Mouse (Mus musculus) adrenal gland, adult 18-20 months (tissue): ENCODE results near the gene Zfp277. TPM values are rescaled to one million over a fixed set of nuclear protein-coding genes. Genes with fewer than 3 reads are reported as not detected.

ENCODE experiments used
- DNase-seq, 2 experiments: peaks; one replicate each; pipeline ENCODE4 v3.0.0; 2021 to 2022; ENCODE audit warnings: low spot score in 2 of 2
- long read RNA-seq, 2 experiments: library from polyadenylated mRNA; stranded (forward); transcript quantifications; one replicate each; pipeline ENCODE4 v2.0.0; 2021
- total RNA-seq, 2 experiments: library from RNA; stranded (reverse); gene quantifications; 1 replicate in 1 of 2; 2 replicates in 1 of 2; pipeline ENCODE4 v1.2.3; 2021

The Zfp277 gene
- 10 to 100 TPM; 11.6 to 15.2 TPM for total RNA-seq
- long read RNA-seq, experiment 1, partial matches to known transcripts, result 0 of 5 reads
- long read RNA-seq, experiment 1, other reads (novel, unspliced or antisense), result 1 of 5 reads
- long read RNA-seq, experiment 2, transcript Zfp277-201 (12 exons, 2,188 nt), result major isoform, 25 of 29 reads
- long read RNA-seq, experiment 2, partial matches to known transcripts, result 1 of 29 reads
- long read RNA-seq, experiment 2, other reads (novel, unspliced or antisense), result 1 of 29 reads

DNA sequence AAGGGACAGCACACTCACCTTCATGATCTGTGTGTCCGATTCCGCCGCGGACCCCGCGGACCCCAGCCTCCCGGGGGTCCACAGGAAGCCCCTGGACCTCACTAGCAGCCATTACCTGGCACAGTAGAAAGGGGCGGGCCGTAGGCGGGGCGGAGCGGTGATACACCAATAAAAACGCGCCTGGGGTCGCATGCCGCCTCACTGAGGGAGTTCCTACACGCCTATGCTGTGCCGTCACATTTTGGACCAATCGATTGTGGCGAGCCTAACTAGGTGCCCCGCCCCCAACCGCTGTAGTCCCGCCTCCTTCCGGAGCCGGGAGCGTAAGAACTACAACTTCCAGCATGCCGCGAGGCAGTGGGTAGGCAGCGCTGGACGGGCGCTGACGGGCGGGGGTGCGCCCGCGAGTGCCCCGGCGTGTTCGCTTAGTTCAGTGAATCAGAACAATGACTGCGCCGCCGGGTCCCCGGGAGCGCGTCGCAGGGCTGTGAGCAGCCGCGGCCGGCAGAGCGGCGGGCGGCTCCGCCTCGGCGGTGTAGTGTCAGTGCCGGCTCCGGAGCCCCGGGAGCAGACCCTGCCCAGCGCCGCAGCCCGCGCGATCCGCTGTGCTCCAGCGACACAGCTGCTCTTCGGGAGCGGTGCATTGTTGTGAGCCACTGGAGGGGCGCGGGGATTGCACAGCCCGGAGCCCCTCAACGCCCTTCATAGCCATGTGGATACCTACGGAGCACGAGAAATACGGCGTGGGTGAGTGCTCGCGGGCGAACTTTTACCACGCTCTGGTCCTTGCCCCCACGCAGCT is at the start of gene Zfp277, which contains the start of gene Dock4:
Gene Zfp277 (minus strand): TSS at position 255 of the 802 bp plus-strand sequence.
Gene Dock4 (plus strand): TSS at position 305 of the 802 bp plus-strand sequence.
- peak; percentile 95 to 97 for DNase-seq

DNA sequence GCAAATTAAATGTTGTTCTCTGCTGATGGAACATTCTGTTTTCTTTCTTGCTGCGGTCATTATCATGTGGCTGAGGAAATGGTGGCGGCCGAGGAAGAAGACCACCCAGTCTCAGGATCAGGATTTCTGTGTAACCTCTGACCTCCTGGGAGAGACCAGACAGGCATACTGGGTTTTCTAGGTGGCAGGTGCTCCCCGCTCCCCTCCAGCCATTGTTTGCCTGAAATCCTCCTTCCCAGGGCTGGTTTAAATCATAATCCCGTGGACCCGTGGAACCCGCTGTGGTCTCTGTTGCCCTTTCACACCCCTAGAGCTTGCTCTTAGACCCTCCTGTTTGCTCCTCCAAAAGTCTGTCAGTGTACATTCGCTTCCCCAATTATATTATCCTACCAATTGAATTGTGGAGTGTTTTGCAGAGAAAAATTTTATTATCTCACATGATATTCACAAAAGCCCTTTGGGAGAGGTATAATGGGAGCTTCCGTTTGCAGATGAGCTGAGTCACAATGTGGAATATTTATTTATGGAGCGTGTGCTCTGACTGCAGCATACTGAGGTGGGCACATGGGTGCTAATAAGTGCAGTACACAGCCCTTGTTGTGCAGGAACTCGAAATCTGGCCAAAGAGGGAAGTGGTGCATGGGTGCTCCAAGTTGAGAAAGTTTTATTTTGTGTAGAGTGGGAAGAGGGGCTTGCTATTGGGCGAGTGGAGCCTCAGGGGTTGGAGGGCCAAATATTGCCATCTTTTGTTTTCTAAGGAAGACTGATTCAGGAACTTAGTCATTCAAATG is 40.5 kb upstream of the Zfp277 start:
- DNase-seq, result no peak

DNA sequence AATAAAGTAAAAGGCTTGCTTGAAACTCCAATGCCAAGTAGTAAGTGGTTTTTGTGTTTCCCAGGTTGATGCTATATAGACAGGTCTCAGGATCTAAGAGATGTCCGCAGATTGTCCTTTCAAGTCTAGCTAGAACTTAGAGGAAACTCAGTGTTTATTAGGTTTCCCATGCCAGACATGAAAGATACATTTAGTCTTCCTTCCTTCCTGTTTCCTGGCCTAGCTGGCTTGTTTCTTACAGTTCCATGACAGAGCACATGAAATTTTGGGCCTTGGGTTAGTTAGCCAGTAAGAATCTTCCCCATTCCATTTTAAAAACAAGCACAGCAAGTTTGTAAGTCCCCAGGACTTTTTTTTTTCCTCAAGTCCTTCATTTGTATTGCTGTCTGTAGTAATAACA is 39.5 kb upstream of the Zfp277 start:
- no peak for DNase-seq

DNA sequence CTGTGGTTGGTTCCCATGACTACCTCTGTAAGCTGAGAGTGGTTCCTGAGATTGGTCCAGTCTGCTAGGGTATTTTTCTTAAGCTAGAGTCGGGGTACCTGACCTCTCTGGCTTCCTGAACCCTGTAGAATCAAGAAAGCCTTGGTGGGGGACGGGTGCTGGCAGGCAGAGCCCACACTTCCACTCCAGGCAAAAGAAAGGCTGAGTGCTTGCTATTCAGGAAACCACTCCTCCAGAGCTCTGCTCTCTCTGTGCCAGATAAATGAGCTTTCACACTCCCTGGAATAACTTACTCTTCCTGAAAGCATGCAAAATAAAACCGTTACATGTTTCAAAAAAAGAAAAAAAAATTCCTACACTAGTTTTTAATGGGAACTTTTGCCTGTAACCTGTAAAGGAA is 38.5 kb upstream of the Zfp277 start:
- no peak for DNase-seq

DNA sequence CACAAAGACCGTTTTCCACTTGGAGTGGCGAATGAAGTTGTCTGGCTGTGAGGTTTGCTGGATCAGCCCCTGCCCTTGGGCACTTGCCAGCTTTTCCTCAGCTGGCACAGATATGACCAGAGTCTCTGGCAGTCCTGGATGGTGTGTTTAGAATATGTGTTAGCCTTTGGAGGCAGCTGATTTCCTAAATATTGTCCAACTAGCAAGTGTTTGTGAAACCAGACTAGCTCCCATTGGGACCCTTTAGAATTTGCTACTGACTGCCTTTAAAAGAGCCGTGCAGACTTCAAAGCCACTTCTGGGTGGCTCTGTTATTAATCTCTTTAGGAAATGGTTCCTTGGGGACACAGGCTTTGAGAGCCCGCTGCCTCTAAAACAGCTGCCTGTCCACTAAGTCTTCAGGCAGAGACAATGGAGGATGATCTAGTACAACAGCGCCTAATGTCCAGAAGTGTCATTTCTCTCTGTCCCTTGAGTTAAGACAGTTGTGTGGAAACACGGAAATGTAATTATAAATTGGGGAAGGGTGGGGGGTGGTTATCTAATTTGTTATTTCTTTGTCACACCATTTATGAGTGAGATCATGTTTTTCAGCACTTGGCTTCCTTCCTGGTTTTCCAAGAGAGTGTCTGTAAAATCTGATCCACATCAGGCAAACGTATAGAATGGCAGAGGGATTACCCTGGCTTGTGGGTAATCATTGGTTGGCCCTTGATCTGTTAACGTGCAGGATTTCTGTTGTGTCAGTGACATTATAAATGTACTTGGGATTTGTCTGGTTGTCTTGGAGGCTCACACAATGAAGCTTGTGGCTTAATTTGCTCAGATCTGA is 32.1 kb upstream of the Zfp277 start:
- peak in 1 of 2 experiments; percentile 29 for DNase-seq

DNA sequence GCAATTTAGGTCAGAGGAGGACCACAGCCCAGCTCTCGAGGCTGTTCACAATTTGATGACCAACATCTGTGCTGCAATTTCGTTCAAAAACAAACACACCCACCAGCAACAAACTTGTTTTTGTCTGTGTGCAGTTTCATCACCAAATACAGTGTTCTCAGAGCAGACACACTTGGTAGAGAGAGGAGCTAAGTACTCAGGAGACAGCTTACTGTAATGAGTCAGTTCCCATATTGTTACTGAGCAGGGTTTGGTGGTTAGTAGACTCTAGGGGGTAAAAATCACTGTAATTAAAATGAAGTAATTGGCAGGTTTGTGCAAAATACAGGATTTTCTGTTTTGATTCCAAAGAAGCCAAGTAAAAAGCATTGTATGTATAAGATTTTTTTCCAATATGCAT is 28.0 kb upstream of the Zfp277 start:
- DNase-seq, result no peak

DNA sequence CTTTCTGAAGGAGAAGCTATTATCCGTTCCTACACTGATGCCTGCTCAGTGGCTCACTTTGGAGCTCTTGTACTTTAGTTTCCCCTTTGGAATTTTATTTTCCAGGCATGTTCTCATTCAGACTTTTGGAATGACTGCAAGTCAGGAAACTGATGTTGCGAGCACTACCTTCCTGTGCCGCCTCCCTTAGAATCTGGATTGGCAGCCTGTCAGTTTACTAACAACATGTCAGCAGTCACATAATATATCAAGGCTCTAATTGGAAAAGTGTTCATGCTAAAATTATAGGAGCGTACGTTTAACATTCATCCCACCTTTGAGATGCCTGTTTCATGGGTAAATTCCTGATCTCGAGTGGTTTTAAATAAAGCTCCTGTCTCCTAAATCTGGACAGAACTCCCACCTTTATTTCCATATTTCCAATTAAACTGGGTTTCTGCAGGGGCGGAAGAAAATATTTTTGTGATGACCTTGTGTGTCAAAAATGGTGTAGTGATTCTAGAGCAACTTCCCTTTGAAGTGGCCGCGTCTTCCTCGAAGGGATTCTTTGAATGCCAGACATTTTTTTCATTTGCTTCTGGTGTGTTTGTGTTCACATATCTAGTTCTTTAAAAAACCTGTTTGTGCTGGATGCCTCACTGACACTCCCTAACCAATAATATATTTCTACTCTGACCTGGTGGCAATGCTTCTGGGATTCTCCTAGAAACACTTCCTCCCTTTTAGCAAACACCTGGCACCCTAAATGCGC is 26.1 kb upstream of the Zfp277 start:
- DNase-seq, result no peak

DNA sequence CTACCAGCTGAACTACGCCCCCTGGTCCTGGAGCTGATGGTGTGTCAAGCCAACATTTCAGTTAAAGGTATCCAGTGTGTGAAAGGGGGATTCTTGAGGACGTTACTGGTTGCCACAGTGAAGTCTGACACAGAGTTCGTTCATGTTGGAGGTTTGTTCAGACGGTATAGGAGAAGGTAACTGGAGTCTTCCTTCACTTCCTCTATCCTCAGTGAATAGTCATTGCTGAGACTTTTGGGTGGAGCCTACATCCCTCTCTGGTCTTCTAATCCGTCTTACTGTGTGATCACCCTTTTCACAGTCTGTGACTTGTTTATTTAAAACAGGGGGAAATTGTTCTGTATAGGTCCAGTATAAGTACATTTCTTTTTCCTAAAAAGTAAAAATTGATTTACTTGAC is 23.3 kb upstream of the Zfp277 start:
- DNase-seq, result no peak

DNA sequence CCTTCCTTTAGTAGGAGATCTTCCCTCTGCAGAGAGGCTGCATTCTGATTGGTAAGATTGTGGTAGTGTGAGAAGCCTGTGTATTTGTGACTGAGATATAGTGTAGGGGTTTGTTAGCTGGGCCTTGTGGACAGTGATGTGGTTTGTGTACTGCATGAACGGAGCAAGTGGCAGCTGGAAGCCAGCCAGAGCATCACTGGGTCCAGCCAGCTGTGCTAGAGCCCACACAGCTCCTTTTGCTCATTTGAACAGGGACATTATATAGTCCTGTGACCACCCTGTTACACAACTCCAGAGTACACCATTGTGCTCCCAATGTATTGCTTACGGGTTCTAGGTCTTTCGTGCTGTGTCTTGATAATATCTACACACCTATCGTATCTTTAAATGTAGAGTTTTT is 22.5 kb upstream of the Zfp277 start:
- no peak for DNase-seq

DNA sequence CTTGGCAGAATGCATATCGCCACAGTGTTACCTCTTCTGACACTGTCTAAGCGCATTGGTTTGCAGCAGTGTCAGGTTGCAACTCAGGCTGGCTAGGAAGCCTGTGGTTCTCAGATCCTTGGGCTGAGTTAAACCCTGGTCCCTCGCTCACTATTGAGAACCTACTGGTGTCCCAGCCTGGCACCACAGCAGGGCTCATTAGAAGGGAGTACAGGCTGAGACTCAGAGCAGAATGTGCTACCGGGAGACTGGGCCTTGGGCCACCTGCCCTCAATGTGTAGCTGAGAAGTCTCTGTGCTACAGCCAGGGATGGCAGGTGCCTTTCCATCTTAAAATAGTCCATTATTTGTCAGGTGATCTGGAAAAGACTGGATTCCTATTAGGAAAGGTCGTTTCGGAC is 18.6 kb upstream of the Zfp277 start:
- no peak for DNase-seq

DNA sequence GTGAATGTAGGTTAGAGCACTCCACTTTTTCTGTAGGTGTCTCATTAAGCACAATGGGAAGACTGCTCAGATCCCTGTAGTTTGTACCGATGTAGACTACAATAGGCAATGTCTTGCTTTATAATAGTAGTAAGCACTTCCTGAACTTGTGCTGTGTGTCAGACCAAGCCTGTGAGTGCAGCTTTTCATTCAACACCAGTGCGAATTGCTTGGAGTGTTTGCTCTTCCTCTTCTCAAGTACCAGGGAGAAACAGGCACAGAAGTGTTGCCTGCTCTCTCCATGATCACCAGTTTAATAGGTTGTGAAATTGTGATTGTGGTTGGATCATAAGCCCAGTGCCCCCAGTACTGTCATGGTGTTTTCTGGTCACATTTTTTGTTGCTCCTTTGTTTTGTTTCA is 18.1 kb upstream of the Zfp277 start:
- DNase-seq, result no peak

DNA sequence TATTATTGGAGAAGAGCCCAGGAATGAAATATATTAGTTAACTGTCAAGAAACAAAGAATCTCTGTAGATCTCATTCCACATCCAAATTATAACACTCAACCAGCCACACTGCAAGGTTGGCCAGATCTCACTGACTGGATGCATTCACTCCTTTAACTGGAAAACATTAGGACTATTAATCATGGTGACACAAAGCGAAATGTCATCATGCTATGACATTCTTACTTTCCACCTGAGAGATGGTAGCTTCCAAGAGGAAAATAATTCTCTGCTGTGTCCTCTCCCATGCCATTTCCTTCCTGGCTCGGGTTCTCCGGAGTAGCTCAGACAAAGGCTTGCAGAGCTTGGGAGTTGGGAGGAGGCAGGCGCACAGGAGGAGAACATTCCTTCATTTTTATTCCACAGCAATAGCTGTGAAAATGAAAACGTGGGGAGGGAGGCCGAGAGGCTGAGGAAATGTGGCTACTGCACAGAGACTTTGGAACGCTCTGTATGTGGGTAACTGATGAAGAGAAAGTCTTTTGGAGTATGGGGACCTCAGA is 17.1 kb upstream of the Zfp277 start:
- DNase-seq, result no peak

DNA sequence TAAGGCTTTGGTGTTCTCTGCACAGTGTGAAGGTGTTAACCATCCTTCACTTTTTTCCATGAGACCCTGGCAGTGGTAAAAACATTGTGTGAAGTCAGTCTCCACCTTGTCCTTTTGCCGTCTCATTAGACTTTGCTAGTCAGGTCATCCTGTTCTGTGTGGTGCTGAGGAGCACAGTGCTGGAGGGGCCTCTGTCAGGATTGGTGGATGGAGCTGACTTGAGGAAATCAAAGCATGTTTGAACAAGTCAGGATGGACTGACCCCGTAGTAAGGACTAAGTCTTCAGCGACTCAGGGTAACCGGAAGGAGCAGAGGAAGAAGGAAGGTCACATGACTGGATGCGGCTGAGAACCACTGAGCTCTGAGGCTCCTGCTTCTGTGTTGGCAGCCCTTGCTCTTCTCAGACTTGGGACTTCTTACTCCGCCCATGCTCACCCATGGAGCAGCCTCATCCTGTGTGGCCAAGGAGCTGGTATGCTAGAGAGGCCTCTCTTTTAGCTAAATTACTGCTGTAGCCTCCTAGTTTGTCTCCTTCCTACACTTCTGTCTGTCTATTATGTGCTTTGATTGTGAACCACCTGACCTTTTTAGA is 14.1 kb upstream of the Zfp277 start:
- no peak for DNase-seq

DNA sequence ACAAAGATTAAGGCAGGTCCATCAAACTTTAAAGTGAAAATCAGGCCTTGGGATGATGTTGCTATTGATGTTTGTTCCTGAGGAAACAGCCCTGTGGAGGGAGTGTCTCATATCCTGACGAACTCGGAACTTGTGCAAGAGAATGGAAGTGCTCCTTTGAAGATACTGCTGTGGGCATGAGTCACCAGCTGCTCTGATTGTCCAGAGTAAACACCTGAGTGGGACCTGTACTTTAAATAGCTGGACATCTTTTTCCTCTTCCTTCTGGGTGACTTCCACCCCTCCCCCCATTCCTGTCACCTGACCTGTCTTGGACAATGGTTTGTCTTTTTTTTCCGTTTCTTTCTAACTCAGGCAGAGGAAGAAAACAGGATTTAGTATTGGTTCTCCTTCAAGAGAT is 13.3 kb upstream of the Zfp277 start:
- no peak for DNase-seq

DNA sequence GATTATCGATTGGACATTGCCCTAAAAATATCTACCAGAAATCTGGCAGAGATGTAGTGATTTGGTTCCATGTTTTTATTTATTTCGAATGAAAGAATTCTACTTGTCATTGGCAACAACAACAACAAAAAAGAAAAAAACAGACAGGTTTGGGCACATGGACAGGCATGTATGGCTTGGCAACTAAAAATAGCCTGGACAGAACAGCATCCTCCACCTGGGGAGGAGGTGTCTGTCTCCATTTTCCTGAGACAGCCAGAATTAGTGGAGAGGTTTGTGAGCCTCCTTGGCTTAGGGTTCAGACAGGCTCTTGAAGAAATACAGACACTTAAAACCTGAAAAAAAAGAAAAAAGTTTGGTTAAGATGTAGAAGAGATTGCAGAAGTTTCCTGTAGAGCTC is 10.8 kb upstream of the Zfp277 start:
- DNase-seq, result no peak

DNA sequence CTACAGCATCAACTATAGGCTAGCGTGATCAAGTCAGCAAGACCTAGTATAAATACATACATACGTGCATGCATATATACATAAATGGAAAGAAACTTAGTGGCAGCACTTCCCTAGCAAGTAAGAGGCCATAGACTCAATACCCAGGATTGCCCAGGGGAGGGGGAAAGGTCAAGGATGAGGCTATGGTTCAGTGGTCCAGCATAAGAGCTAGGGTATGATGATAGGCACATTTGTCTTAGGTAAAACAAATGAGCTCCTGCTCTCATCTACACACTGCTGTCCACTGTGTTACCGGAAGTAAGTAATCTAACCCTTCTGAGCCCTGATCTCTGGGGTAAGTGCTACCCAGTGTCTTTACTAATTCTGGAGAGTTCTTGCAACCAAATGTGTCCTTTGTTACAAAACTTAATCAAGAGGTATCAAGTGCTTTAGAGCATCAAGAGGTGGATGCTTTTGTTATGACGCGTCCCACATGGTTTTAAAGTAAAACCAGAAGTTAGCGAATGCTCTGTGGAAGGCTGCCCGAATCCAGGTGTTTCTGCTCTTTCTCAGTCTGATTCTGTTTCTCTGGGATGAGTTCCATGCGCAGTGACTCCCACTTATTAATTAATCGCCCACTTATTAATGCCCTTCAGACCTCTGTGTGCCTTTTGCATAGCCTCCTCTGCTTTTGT is 3.6 kb upstream of the Zfp277 start:
- DNase-seq, result no peak

DNA sequence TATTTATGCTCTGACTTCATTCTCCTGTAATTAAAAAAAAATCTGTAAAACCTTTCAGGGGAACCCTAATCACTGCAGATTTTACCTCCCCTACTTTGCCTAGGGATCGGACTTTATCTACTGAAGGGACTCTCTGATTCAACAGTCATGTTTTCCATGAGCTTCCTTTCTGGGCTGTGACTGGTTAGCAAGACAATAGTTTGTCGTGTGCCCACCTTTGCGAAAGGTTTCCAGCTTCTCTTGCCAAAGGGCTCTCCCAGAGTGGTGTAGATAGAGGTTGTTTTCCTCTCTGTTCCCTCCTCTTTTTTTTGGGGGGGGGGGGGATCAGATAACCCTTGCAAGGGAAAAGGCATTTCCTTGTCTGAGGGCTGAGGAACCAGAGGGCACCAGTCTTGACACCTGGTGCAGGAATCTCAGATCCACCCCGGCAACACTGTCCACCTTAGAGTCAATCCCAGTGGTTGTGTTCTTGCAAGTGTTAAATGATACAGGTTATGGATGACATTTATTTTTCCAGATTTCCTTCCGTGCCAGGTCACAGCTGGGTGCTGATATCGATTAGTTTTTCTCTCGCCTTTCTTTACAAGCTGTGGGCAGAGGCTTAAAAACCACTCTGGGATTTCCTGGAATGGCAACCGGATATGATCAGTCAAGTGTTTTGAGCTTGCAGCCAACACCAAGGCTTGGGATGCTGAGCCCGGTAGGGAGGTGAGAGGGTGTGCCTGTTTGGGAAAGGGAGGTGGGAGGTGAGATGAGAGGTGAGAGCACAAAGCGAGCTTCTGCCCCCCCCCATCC is 2.1 kb upstream of the Zfp277 start:
- DNase-seq, result no peak
